Mouse (Mus musculus) hindlimb bud, embryonic 11.5 days (tissue): ENCODE results near the gene Cdr2l.
A peak's percentile ranks its signal among the peaks of the same experiment; 100 is the strongest.

ENCODE experiments used
- DNase-seq: peaks from one replicate; pipeline ENCODE4 v3.0.0-alpha.2; 2012; ENCODE audit warnings: low read depth, low spot score; ENCODE audit errors: extremely low spot score

Gene Cdr2l

DNA sequence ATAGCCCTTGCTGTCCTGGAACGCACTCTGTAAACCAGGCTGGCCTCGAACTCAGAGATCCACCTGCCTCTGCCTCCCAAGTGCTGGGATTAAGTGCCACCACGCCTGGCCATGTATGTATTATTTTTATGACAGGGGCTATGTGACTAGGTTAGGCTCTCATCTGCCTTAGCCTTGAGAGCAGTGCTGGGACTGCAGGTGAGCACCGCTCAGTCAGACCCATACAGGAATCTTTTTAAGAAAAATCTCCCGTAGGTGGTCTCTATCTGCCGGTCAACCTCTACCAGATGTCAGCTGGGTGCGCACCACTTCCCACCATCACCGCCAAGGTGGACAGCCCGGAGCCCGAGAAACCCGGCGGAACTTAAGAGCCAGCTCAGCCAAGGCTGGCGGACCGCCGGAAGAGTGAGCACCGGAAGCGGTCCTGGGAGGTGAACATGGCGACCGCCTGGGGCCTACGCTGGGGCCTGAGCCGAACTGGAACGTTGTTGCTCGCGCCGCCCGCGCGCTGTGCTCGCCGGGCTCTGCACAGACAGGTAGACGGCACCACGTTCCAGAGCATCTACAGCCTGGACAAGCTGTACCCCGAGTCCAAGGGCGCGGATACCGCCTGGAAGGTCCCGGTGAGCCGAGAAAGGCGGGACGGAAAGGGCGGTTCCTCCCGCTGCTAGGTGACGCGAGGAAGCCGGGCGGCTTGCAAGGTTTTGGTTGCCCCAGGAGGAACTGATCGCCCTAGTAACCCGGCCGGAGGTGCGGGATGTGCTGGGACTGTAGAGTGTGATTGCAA, 21.8 kb downstream of the Cdr2l start, which contains the start of gene Mrpl58:
Mrpl58 (plus strand) TSS at position 415 of the 787 bp plus-strand sequence.
- no peak for DNase-seq

DNA sequence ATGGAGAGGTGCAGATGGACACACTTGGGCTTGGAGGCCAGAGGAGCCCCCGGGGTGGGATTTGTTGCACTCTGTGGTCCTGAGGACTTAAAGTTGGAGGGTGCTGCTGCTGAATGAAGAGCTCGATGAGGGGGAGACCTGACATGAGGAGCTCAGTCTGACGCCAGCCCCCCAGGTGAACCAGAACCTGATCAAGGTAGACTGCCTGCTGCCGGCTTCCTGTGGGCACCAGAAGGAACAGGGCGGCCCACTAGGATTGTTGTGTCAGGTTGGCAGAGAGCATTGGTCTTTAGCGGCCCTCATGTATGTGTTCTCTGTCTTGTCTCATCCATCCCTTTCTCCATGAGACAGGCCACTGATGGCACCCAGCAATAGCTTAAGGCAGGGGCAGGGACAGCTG, 24.0 kb downstream of the Cdr2l start:
- no peak for DNase-seq

DNA sequence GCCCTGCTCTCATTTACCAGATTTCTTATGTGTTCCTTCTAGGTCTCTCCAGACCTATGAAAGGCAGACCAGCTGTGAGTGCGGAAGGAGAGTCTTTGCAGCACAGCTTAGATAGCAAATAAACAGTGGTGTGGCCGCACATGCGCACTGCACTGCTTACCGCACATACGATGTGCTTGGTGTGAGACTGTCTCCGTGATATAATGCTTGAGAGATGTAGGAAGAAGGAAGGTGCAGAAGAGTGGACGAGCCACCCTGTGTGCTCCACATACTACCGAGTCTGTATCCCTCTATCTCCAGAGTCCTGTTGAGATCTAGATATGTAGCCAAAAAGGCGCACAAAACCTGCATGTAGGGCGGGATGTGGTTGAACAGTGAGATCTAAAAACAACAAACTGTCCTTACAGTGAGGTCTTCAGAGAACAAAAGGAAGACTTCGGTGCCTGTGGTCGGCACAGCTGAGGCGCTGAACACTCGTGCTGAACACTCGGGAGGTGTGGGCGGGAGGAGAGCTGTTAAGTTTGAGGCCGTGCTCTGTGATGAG, 25.2 kb downstream of the Cdr2l start:
- DNase-seq: no peak

DNA sequence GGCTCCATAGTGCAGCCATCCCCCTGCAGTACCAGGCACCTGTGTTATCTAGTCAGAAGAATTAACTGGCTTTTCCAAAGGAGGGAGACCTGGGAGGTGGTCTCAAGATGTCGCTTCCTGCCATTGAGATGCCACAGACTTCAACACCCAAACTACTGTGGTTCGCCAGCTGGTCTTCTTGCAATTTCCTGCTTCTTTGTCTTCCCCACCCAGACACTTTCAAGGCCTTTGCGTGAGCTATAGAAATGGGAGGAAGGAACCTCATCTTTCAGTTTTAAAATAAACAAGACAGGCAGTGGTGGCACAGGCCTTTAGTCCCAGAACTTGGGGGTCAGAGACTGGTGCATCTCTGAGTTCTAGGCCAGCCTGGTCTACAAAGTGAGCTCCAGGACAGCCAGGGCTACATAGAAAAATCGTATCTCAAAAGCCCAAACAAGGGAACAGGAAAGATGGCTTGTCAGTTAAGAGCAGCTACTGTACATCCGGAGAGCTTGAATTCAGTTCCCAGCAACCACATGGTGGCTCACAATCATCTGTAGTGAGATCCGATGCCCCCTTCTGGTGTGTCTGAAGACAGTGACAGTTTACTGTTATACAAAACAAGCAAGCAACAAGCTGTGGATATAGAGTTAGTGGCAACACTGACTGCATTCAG, 26.7 kb downstream of the Cdr2l start:
- no peak for DNase-seq

DNA sequence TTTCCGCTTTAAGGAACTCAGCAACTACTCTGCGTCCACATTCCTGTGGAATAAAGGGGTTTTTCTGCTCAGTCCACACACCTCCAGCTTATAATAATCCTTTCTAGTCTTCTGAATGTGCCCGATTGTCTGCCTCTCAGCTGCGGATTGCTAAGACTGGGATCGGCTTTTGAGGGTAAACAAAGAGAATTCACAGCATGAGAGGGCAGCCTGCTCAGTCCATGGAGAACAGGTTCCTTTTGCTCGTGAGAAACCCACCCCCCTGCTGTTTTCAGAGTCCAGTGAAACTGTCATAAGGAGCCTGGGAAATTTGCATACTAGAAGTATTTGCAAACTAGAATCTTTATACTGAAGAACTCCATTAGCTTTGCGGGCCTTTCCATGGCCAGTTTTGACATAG, 27.8 kb downstream of the Cdr2l start:
- no peak for DNase-seq

DNA sequence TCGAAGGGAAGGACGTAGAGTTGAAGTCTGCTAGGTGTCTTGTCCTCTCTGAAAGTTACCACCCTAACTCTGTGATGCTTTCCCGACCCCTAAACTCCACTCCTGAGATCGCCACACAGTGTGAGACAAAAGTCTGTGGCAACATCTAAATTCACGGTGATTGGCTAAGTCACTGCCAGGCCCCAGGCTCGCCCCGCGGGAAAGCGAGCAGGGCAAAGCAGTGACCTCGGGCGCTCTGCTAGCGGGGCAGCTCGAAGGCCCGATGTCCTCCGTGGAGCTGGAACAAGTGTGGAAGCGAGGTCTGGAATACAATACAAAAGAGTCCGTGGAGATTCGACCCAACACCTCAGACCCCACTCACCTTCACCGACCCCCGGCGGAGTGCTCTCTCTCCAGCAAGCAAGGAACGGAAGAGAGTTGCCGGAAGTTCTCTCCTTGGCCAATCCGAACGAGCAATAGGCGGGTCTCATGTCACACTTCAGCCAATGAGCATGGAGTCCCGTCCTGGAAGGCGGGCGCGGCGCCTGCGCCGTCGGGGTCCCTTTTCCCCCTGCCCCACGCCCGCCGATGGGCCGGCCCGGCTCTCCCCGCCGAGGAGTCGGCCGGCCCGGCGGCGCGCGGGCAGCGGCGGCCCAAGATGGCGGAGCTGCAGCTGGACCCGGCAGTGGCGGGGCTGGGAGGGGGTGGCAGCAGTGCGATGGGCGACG, 38.0 kb downstream of the Cdr2l start, which contains the start of the genes Atp5h and Kctd2:
Atp5h (minus strand) TSS at position 432 of the 707 bp plus-strand sequence.
Kctd2 (plus strand) TSS at position 598 of the 707 bp plus-strand sequence.
- peak; percentile 90 for DNase-seq

DNA sequence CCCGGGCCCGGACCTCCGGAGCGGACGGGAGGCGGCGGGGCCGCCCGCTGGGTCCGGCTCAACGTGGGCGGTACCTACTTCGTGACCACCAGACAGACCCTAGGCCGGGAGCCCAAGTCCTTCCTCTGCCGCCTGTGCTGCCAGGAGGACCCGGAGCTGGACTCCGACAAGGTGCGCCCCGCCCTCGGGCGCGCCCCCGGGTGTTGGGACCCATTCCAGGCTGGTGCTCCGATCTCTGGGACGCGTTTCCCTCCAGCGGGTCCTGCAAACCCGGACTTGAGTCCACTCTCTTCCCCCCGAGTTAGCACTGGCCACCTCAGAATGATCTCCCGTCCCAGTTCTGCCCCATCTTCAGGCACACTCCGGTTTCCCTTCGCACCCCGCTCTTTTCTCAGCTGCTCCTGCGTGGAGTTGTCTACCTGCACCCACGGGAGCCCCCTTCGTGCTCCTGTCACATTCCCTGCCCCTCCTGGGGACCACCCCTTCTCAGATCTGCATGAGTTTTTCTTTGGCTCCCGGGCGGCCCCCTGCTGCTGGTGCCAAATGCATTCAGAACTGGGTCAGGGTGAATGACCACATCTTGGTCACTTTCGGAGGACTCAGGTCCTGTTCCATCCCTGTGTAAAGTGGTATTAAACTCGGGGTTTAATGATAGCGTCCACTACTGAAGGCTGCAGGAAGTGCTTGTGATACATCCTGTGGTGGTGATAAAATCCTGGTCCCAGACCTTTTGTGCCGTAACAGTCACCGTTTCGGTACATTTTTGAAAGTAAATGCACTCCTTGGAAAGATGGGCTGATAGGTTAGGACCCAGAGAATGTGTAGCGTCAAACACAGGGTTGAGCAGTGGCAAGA, 38.8 kb downstream of the Cdr2l start:
- DNase-seq: no peak

DNA sequence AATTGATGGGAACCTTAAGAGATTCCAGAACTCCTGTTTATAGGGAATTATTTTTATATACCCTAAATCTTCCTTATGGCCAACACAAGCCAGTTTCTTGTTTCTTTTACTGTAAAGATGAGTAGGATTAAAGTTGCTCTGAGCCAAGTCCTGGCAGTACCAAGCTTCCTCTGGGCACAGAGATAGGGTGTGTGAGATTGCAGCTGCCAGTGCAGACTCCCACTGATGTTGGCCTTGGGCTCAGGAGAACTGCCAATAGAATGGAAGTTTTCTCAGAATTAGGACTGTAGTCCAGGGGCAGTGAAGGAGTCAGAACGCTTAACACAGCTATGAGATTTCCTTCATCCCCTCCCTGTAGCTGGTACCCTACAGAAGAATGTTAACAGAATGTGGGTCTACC, 39.6 kb downstream of the Cdr2l start:
- no peak for DNase-seq

DNA sequence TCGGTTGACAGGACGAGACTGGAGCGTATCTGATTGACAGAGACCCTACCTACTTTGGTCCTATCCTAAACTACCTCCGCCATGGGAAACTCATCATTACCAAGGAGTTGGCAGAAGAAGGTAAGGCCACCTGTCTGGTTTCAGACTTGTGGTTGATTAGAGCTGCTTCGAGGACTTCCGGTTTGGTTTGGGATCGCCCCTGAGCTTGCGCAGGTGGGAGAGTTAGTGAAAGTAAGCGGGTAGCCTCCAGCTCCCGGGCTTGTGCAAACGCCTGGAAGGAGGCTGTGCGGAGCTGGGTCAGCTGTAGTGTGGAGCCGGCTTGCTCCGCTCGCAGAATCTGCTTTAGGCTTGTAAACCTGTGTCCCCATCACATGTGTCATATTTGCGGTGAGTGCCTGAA, 40.3 kb downstream of the Cdr2l start:
- no peak for DNase-seq

DNA sequence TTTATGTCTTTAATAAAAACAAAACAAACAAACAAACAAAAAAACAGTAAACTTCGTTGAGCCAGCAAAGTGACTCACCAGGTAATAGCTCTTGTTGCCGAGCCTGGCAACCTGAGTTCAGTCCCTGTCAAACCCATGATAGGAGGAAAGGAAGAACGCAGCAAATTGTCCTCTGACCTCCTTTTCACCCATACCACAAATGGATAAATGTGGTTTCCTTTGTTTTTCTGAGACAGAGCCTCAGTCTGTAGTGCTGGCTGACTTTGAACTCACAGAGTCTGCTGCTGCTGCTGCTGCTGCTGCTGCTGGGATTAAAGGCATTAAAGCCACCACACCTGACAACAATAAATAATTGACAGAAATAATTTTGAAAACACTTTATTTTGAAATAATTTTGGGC, 41.4 kb downstream of the Cdr2l start:
- DNase-seq: no peak

DNA sequence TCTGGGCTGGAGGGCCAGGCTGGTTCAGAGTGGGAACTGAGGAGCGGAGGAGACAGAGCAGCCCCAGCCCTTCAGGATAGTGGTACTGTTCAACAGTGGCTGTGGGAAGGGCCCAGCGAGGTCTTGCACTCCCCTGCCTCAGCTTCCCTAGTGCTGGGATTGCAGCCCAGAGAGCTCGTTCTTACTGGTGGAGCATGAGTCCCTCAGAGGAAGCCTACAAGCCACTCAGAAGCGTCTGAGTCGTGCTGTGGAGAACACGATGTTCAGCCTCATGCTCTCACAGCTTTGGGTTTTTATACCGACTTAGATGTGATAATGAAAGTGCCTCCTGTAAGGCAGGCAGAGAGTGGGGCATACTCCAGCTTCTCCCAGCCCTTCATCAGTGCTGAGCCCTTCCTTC, 43.0 kb downstream of the Cdr2l start:
- no peak for DNase-seq

DNA sequence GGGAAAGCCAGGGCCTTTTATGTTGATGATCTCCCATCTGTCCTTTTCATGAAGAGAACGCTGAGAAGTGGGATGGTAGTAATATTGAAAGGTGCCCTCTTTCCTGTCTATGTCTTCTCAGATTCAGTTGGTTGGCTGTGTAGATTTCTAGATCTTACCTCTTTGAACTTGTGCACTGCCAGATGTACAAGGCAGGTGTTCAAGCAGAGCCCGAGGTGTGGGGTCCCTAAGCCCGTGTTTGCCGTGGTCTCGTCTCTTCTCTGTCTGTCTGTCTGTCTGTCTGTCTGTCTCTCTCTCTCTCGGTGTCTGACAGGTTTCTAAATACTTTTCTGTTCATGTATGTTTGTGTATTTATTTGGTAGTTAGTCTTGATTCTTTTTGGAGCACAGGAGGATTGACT, 44.0 kb downstream of the Cdr2l start:
- DNase-seq: no peak

DNA sequence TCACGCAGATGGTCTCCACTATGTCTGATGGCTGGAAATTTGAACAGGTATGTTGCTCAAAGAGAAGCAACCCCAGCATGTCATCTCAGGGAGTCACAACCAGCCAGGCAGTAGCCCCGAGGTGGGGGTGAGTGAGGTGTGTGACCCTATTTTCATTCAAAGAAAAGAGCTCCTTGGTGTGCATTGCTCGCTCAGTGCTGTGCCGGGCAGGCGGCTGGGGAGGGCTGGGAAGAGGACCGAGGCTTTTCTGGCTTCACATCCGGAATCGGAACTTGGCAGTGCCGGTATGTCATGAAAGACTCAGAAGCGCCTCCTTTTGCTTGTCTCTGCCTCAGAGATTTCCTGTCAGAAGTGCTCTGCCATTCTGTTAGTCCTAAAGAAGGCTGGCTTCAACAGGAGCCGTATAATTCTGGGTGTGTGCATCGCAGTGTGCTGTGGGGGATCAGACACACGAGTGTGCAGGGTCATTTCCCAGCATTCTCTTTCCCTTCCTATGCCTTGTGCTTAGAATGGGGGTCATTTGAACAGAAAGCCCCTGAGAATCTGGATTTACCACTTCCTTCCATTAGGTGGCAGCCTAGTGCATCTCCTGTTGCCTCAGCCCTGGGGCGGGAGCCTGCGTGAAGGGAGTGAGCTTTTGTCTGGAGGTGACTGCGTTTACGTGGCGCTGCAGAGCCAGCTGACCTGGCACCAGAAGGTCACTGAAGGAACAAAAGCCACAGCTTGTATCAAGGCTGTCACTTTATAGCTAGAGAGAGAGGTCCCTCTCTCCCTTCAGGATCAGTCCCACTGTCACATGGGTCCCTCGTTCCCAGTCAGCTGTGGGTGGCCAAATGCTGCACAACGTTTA, 46.0 kb downstream of the Cdr2l start:
- DNase-seq: peak; percentile 89

DNA sequence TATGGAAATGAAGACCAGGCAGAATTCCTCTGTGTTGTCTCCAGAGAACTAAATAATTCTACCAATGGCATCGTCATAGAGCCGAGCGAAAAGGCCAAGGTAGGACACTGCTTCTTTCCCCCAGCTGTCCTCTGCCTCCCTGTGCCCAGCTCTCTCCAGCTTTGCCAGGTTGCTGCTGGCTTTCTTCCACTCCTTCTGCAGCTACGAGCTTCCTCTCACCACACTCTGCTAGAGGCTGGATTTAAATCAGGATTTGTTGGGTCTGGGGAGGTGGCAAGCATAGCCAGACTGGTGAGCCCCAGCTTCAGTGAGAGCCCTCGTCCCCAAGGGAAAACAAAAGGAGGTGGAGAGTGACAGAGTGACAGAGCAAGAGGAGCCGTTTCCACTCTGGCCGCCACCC, 47.6 kb downstream of the Cdr2l start:
- DNase-seq: no peak

DNA sequence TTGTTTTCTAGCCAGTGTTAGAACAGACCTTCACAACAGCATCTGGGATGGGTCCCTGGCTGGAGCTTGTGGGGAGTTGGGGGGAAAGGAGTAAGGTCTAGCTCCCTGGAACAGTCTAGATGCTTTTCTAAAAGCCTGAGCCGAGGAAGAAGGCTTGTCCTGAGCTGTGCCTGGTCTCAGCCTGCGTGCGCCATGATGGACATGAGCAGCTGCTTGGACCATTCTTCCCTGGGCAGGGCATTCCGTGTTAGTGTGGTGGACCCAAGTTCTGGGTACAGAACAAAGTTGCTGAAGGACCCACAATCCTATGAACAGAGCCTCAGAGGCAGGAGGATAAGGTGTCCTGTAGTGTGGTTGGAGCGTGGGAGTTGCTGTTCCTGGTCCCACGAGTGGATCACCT, 48.8 kb downstream of the Cdr2l start:
- no peak for DNase-seq

DNA sequence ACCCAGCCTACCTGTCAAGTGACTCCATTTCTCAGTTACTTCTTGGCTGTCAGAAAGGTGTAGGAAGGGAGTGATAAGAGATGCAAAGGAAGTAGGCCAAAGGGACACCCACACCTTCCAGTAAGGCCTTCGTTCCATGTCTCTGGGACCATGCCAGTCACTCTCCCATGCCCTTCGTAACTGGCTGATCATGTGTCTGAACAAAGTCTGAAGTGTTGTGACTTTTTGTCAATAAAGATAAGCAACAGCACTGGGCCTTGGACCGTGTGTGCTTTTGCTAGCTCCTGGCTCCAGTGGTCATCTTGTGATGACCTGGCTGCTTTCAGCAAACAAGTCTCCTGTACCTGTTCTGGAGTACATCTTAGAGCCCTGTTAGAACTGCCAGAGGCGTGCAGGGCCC, 51.1 kb downstream of the Cdr2l start:
- no peak for DNase-seq

DNA sequence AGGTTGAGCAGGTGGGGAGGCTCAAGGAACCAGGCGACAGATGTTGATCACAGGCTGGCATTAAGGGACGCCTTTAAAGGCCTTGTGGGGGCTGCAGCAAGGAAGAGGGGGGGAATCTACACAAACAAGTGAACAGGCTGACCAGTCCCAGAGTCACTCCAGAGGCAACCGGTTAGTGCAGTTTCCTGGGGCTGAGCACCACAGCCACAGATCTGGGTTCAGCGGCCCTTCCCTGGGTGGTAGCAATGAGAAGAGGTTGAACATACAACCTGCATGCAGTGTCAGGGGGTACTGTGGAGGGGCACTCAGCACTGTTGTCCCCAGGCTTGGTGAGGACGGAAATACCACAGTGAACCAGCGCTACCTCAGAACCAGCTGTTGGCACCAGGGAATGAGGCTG, 51.6 kb downstream of the Cdr2l start:
- no peak for DNase-seq

DNA sequence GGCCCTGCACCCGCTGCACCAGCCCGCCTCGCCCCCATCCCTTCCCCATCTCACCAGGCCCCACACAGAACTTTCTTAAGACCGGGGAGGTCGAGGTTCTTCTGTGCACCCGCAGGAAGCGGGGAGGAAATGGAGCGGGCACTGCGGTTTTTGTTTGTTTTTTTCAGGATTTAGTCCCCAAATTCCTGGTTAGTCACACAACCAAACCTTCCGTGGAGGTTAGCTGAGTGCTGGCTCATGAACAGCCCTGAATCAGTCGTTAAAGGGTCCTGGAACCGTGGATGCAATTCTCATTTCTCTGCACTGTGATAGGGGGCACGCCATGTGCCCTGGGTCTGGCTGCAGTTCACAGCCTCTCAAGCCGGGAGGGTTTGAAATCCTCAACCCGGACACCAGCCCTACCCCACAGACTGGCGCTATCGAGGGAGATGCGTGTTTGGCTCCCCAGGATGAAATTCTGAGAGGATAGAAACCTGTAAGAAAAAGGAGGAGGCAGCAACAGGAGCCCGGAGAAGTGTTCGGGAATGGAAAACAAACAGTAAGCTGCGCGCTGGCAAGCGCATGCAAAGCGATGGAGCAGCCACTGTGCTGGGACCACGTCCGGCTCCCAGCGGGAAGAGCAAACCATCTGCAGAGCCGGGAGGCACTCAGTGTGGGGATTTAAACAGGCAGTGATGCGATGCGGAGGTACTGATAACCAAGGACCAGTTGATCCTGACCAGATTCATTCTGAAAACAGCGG, 54.1 kb downstream of the Cdr2l start:
- DNase-seq: no peak

DNA sequence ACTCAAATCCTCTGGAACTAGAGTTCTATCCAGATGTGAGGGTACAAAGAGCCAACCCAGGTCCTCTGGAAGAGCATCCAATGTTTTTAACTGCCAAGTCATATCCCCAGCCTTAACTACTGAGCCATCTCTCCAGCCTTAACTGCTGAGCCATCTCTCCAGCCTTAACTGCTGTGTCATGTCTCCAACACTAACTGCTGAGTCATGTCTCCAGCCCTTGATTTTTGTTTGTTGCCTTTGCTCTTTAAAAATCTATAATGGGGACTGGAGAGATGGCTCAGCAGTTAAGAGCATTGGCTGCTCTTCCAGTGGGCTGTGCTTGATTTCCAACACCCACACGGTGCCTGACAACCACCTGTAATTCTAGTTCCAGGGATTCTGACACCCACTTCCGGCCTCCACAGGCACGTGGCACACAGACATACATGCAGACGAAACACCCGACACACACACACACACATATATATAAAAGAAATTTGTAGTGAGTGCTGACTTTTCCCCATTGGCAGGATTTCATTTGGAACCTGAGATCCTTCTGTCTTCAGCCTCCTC, 55.9 kb downstream of the Cdr2l start:
- DNase-seq: no peak
